Mouse (Mus musculus): ENCODE data around the gene Ern1. TPM values are rescaled to one million over a fixed set of nuclear protein-coding genes. Genes with fewer than 3 reads are reported as not detected.
"Not testable (repeated sequence)": the region's sequence is repeated elsewhere in the genome, so short reads cannot be mapped to it uniquely, and the experiment has no call there.

Ern1 gene
- polyA plus RNA-seq, 1 experiment from 2014 or later = 3.8 TPM

GRCm38 (mm10) chr11:106502631-106503424, 15.2 kb upstream of the Ern1 start:
- Histone ChIP-seq H3K4me3 (no peak overlapping the region), H3K9me3 (replicated peaks) (no peaks in the 10 kb centered on the region), H3K27me3 (no peaks in the 10 kb centered on the region), H3K27ac (0 out of 2 replicates have a peak overlapping the region, but pooled peaks have one; percentile 27), H3K9ac (no peak overlapping the region), H3K4me2 (no peak overlapping the region), H3K36me3 (0 out of 2 replicates have a peak, but pooled peaks cover 9% of the 10 kb centered on the region), H3K4me1 (replicated peaks) (peaks cover 11% of the 10 kb centered on the region)
- 65% methylated on average over 13 of the region's 13 CpGs for WGBS
- ATAC-seq (replicated peaks; ENCODE audit: insufficient number of reproducible peaks, insufficient read depth, low FRiP score, low read depth) = no peak

GRCm38 (mm10) chr11:106502159-106502505, 14.5 kb upstream of the Ern1 start:
- no peaks in the 10 kb centered on the region for H3K9me3 ChIP-seq (replicated peaks)
- peaks cover 11% of the 10 kb centered on the region for H3K4me1 ChIP-seq (replicated peaks)
- H3K4me3 ChIP-seq = no peak overlapping the region; the same call in 1 of the 2 replicates
- H3K27ac ChIP-seq = peak overlapping the region; percentile 95
- H3K27me3 ChIP-seq = no peaks in the 10 kb centered on the region
- 0 out of 2 replicates have a peak, but pooled peaks cover 9% of the 10 kb centered on the region for H3K36me3 ChIP-seq
- H3K9ac ChIP-seq = peak overlapping the region; percentile 87; the same call in 1 of the 2 replicates
- H3K4me2 ChIP-seq = peak overlapping the region; percentile 66; the same call in 1 of the 2 replicates
- no peak for ATAC-seq (replicated peaks; ENCODE audit: insufficient number of reproducible peaks, insufficient read depth, low FRiP score, low read depth)

GRCm38 (mm10) chr11:106501308-106502158, 13.9 kb upstream of the Ern1 start:
- ATAC-seq (replicated peaks; ENCODE audit: insufficient number of reproducible peaks, insufficient read depth, low FRiP score, low read depth) = peak; percentile 74
- no peaks in the 10 kb centered on the region for H3K9me3 ChIP-seq (replicated peaks)
- peaks cover 11% of the 10 kb centered on the region for H3K4me1 ChIP-seq (replicated peaks)
- WGBS = 4% methylated on average over 22 of the region's 22 CpGs
- H3K36me3 ChIP-seq = 0 out of 2 replicates have a peak, but pooled peaks cover 7% of the 10 kb centered on the region
- peak overlapping the region; percentile 87 for H3K9ac ChIP-seq
- peak overlapping the region; percentile 76 for H3K4me3 ChIP-seq
- no peaks in the 10 kb centered on the region for H3K27me3 ChIP-seq
- peak overlapping the region; percentile 66 for H3K4me2 ChIP-seq
- H3K27ac ChIP-seq = peak overlapping the region; percentile 95

- no peaks in the 10 kb centered on the region for H3K36me3 ChIP-seq
- peak overlapping the region; percentile 76 for H3K4me3 ChIP-seq
- ATAC-seq (replicated peaks; ENCODE audit: insufficient number of reproducible peaks, insufficient read depth, low FRiP score, low read depth) = peak; percentile 98
- peaks cover 11% of the 10 kb centered on the region for H3K4me1 ChIP-seq (replicated peaks)
- H3K27ac ChIP-seq = peak overlapping the region; percentile 95
- peak overlapping the region; percentile 66 for H3K4me2 ChIP-seq
- H3K27me3 ChIP-seq = no peaks in the 10 kb centered on the region
- peak overlapping the region; percentile 87 for H3K9ac ChIP-seq
- no peaks in the 10 kb centered on the region for H3K9me3 ChIP-seq (replicated peaks)
- WGBS = under 1% methylated on average over 49 of the region's 55 CpGs
Measured at GRCm38 (mm10) chr11:106500393-106501307, 13.0 kb upstream of the Ern1 start.

- no peaks in the 10 kb centered on the region for H3K27me3 ChIP-seq
- ATAC-seq (replicated peaks; ENCODE audit: insufficient number of reproducible peaks, insufficient read depth, low FRiP score, low read depth) = no peak
- 36% methylated on average over 4 of the region's 4 CpGs for WGBS
- H3K4me1 ChIP-seq (replicated peaks) = peaks cover 11% of the 10 kb centered on the region
- H3K9ac ChIP-seq = no peak overlapping the region
- no peaks in the 10 kb centered on the region for H3K9me3 ChIP-seq (replicated peaks)
- no peak overlapping the region for H3K4me3 ChIP-seq
- H3K36me3 ChIP-seq = no peaks in the 10 kb centered on the region
- no peak overlapping the region for H3K4me2 ChIP-seq
- no peak overlapping the region for H3K27ac ChIP-seq
Measured at GRCm38 (mm10) chr11:106498739-106499379, 11.2 kb upstream of the Ern1 start.

- ATAC-seq (replicated peaks; ENCODE audit: insufficient number of reproducible peaks, insufficient read depth, low FRiP score, low read depth) = no peak
- no peaks in the 10 kb centered on the region for H3K9me3 ChIP-seq (replicated peaks)
- no peaks in the 10 kb centered on the region for H3K36me3 ChIP-seq
- H3K4me1 ChIP-seq (replicated peaks) = peaks cover 11% of the 10 kb centered on the region
- H3K4me3 ChIP-seq = no peak overlapping the region
- WGBS = 79% methylated on average over 2 of the region's 2 CpGs
- no peak overlapping the region for H3K4me2 ChIP-seq
- no peak overlapping the region for H3K27ac ChIP-seq
- no peaks in the 10 kb centered on the region for H3K27me3 ChIP-seq
- no peak overlapping the region for H3K9ac ChIP-seq
Measured at GRCm38 (mm10) chr11:106497926-106498325, 10.3 kb upstream of the Ern1 start.

GRCm38 (mm10) chr11:106497009-106497408, 9.4 kb upstream of the Ern1 start:
- H3K4me2 ChIP-seq; H3K27me3 ChIP-seq; H3K4me1 ChIP-seq (replicated peaks); H3K9ac ChIP-seq; H3K36me3 ChIP-seq; H3K4me3 ChIP-seq; H3K27ac ChIP-seq; H3K9me3 ChIP-seq (replicated peaks); ATAC-seq (replicated peaks; ENCODE audit: insufficient number of reproducible peaks, insufficient read depth, low FRiP score, low read depth): not testable (repeated sequence)
- 98% methylated on average over 2 of the region's 2 CpGs for WGBS

GRCm38 (mm10) chr11:106492984-106493669, 5.5 kb upstream of the Ern1 start:
- H3K27me3 ChIP-seq = no peaks in the 10 kb centered on the region
- ATAC-seq (replicated peaks; ENCODE audit: insufficient number of reproducible peaks, insufficient read depth, low FRiP score, low read depth) = no peak
- no peaks in the 10 kb centered on the region for H3K9me3 ChIP-seq (replicated peaks)
- H3K4me1 ChIP-seq (replicated peaks) = peaks cover 1% of the 10 kb centered on the region
- no peak overlapping the region for H3K9ac ChIP-seq
- no peak overlapping the region for H3K4me3 ChIP-seq
- WGBS = 69% methylated on average over 7 of the region's 7 CpGs
- H3K4me2 ChIP-seq = no peak overlapping the region
- no peaks in the 10 kb centered on the region for H3K36me3 ChIP-seq
- H3K27ac ChIP-seq = no peak overlapping the region

- Histone ChIP-seq H3K27me3 (no peaks in the 10 kb centered on the region), H3K9ac (no peak overlapping the region), H3K4me1 (replicated peaks) (peaks cover 8% of the 10 kb centered on the region), H3K4me2 (no peak overlapping the region), H3K27ac (no peak overlapping the region), H3K36me3 (no peaks in the 10 kb centered on the region), H3K9me3 (replicated peaks) (no peaks in the 10 kb centered on the region), H3K4me3 (no peak overlapping the region)
- no peak for ATAC-seq (replicated peaks; ENCODE audit: insufficient number of reproducible peaks, insufficient read depth, low FRiP score, low read depth)
- 0% methylated on average over 3 of the region's 3 CpGs for WGBS
Measured at GRCm38 (mm10) chr11:106491393-106491792, 3.7 kb upstream of the Ern1 start.

- not testable (repeated sequence) for H3K36me3 ChIP-seq; H3K9ac ChIP-seq; ATAC-seq (replicated peaks; ENCODE audit: insufficient number of reproducible peaks, insufficient read depth, low FRiP score, low read depth); H3K27ac ChIP-seq; H3K27me3 ChIP-seq; H3K4me3 ChIP-seq; H3K9me3 ChIP-seq (replicated peaks); H3K4me2 ChIP-seq
- peaks cover 12% of the 10 kb centered on the region for H3K4me1 ChIP-seq (replicated peaks)
- WGBS = 86% methylated on average over 6 of the region's 6 CpGs
Measured at GRCm38 (mm10) chr11:106490600-106490999, 2.9 kb upstream of the Ern1 start.

All from heart, embryonic 15.5 days (tissue).